Mouse (Mus musculus) kidney, adult 2 months (tissue): Measurements from ENCODE around the gene Btn1a1. TPM values are rescaled to one million over a fixed set of nuclear protein-coding genes. Genes with fewer than 3 reads are reported as not detected.

Experiments used
- DNase-seq: peaks from one replicate; pipeline ENCODE4 v3.0.0; 2021
- H3K27ac ChIP-seq: fragments of 200-500 bp; 2 replicates; pipeline ENCODE4 v1.5.1; 2012; ENCODE audit warnings: low read depth, low read length, control low read depth, inconsistent platforms; ENCODE audit not compliant: insufficient read depth
- H3K27me3 ChIP-seq: fragments of 200-500 bp; replicated peaks from 2 replicates; pipeline ENCODE4 v1.6.1; 2012; ENCODE audit warnings: mild to moderate bottlenecking, moderate library complexity, low read length, inconsistent platforms; ENCODE audit not compliant: control insufficient read depth, insufficient read depth
- H3K36me3 ChIP-seq: fragments of 200-500 bp; 2 replicates; pipeline ENCODE4 v1.6.1; 2012; ENCODE audit warnings: mild to moderate bottlenecking, moderate library complexity, low read length, inconsistent platforms; ENCODE audit not compliant: control insufficient read depth, insufficient read depth
- H3K4me1 ChIP-seq: fragments of 200-500 bp; 2 replicates; pipeline ENCODE4 v1.6.1; 2011; ENCODE audit warnings: low read length; ENCODE audit not compliant: control insufficient read depth, insufficient read depth
- H3K4me3 ChIP-seq: fragments of 200-500 bp; 2 replicates; pipeline ENCODE4 v1.5.1; 2011; ENCODE audit warnings: mild to moderate bottlenecking, low read depth, low read length, control low read depth; ENCODE audit not compliant: insufficient read depth
- CTCF ChIP-seq: fragments of 200-500 bp; conservative IDR thresholded peaks from 2 replicates; pipeline ENCODE4 v1.5.1; 2011; ENCODE audit warnings: low read depth, mild to moderate bottlenecking, control low read depth, low read length, moderate library complexity, mixed read lengths; ENCODE audit not compliant: insufficient read depth, insufficient read length
- POLR2A ChIP-seq: fragments of 200-500 bp; IDR thresholded peaks from one replicate; pipeline ENCODE4 v1.6.1; 2011; ENCODE audit warnings: low read depth, low read length, control low read depth
- WGBS: fragments of 180-500 bp; shearing (Covaris S2); methylation state at CpG from one replicate; pipeline ENCODE4 v1.1.7; 2018; 5-methylcytosine and 5-hydroxymethylcytosine counted together
- polyA plus RNA-seq: library from polyadenylated mRNA; depleted of rRNA; stranded (reverse); fragments of >200 nt; gene quantifications from 2 replicates; pipeline ENCODE4 v1.2.3, GENCODE M21; 2012

Gene Btn1a1
- polyA plus RNA-seq, 1 experiment, result not detected

- 86% methylated on average over 2 of the region's 2 CpGs for WGBS
- Histone ChIP-seq H3K36me3 (no peaks in the 10 kb centered on the region), H3K27me3 (no peaks in the 10 kb centered on the region), H3K4me1 (peaks cover 2% of the 10 kb centered on the region), H3K4me3 (no peak overlapping the region), H3K27ac (no peak overlapping the region)
- DNase-seq, result no peak
- no peak for TF ChIP-seq POLR2A
Observed at GRCm38 (mm10) chr13:23483153-23483552, 17.5 kb upstream of the Btn1a1 start.

GRCm38 (mm10) chr13:23475658-23476057 lies 10.0 kb upstream of the Btn1a1 start:
- H3K4me1 ChIP-seq, result no peaks in the 10 kb centered on the region
- no peak for DNase-seq
- TF ChIP-seq POLR2A (no peak), CTCF (no peak)

GRCm38 (mm10) chr13:23466911-23467310 lies 1.2 kb upstream of the Btn1a1 start:
- peak; percentile 85 for DNase-seq
- no peaks in the 10 kb centered on the region; the same call in 1 of the 2 replicates for H3K4me1 ChIP-seq
- H3K27ac ChIP-seq, result no peak overlapping the region
- 18% methylated on average over 9 of the region's 9 CpGs for WGBS
- TF ChIP-seq POLR2A (no peak), CTCF (no peak)
- no peaks in the 10 kb centered on the region for H3K27me3 ChIP-seq
- H3K36me3 ChIP-seq, result no peaks in the 10 kb centered on the region
- no peak overlapping the region for H3K4me3 ChIP-seq

More at GRCm38 (mm10) chr13:23475658-23476057, 10.0 kb upstream of the Btn1a1 start:
- H3K27me3 ChIP-seq, result no peaks in the 10 kb centered on the region
- no peak overlapping the region for H3K27ac ChIP-seq
- no peak overlapping the region for H3K4me3 ChIP-seq
- no peaks in the 10 kb centered on the region for H3K36me3 ChIP-seq
- WGBS, result 57% methylated on average over 2 of the region's 2 CpGs

- no peaks in the 10 kb centered on the region for H3K36me3 ChIP-seq
- H3K4me3 ChIP-seq, result no peak overlapping the region
- WGBS, result 95% methylated on average over 1 of the region's 1 CpGs
- H3K27me3 ChIP-seq, result no peaks in the 10 kb centered on the region
- no peak overlapping the region for H3K27ac ChIP-seq
- DNase-seq, result no peak
- TF ChIP-seq CTCF, result no peak
- TF ChIP-seq POLR2A, result no peak
- no peaks in the 10 kb centered on the region; the same call in 1 of the 2 replicates for H3K4me1 ChIP-seq
Observed at GRCm38 (mm10) chr13:23466306-23466705, 605 bp upstream of the Btn1a1 start.

GRCm38 (mm10) chr13:23464841-23465366 lies 797 bp downstream of the Btn1a1 start:
- no peak for DNase-seq
- no peaks in the 10 kb centered on the region for H3K27me3 ChIP-seq
- no peak overlapping the region for H3K4me3 ChIP-seq
- WGBS, result 35% methylated on average over 11 of the region's 11 CpGs
- no peak overlapping the region for H3K27ac ChIP-seq
- no peaks in the 10 kb centered on the region; the same call in 1 of the 2 replicates for H3K4me1 ChIP-seq
- TF ChIP-seq CTCF (no peak), POLR2A (no peak)
- H3K36me3 ChIP-seq, result no peaks in the 10 kb centered on the region

- Histone ChIP-seq H3K4me1 (no peaks in the 10 kb centered on the region; the same call in 1 of the 2 replicates), H3K27ac (no peak overlapping the region), H3K4me3 (peak overlapping the region; percentile 53), H3K27me3 (no peaks in the 10 kb centered on the region), H3K36me3 (no peaks in the 10 kb centered on the region)
- TF ChIP-seq CTCF (no peak), POLR2A (no peak)
- WGBS, result 2% methylated on average over 29 of the region's 29 CpGs
- peak; percentile 22 for DNase-seq
Observed at GRCm38 (mm10) chr13:23464224-23464637, 1.5 kb downstream of the Btn1a1 start.

- no peaks in the 10 kb centered on the region for H3K36me3 ChIP-seq
- peak overlapping the region; percentile 53 for H3K4me3 ChIP-seq
- TF ChIP-seq POLR2A (no peak), CTCF (no peak)
- no peaks in the 10 kb centered on the region; the same call in 1 of the 2 replicates for H3K4me1 ChIP-seq
- WGBS, result 8% methylated on average over 21 of the region's 21 CpGs
- no peaks in the 10 kb centered on the region for H3K27me3 ChIP-seq
- no peak overlapping the region for H3K27ac ChIP-seq
- peak; percentile 82 for DNase-seq
Observed at GRCm38 (mm10) chr13:23463381-23464223, 2.1 kb downstream of the Btn1a1 start.
